Mouse (Mus musculus) CH12F3 (cell line): ENCODE results near the gene Gab2.

Experiments
- in situ Hi-C: fragments of 300-500 bp; cut with MboI; formaldehyde crosslinking; loops from 2 replicates; pipeline ENCODE4 v1.14.3; 2020; ENCODE audit warnings: low sequenced_read_pairs

The Gab2 gene

GRCm38 (mm10) chr7:97081242-97081958 lies at the start of gene Gab2:
Gab2 (plus strand) TSS chr7:97081586.
- in situ Hi-C loops: no loop called here

- in situ Hi-C loops: no loop called here
Measured at GRCm38 (mm10) chr7:97032412-97032811, 49.0 kb upstream of the Gab2 start.

GRCm38 (mm10) chr7:97039641-97040040 lies 41.7 kb upstream of the Gab2 start:
- in situ Hi-C loops: no loop called here

- in situ Hi-C loops: no loop called here
Measured at GRCm38 (mm10) chr7:97041868-97042449, 39.4 kb upstream of the Gab2 start.

GRCm38 (mm10) chr7:97042981-97043380 lies 38.4 kb upstream of the Gab2 start:
- in situ Hi-C loops: no loop called here

GRCm38 (mm10) chr7:97060966-97061365 lies 20.4 kb upstream of the Gab2 start:
- in situ Hi-C loops: no loop called here

- in situ Hi-C loops: no loop called here
Measured at GRCm38 (mm10) chr7:97071512-97071911, 9.9 kb upstream of the Gab2 start.

GRCm38 (mm10) chr7:97072061-97072460 lies 9.3 kb upstream of the Gab2 start:
- in situ Hi-C loops: no loop called here

GRCm38 (mm10) chr7:97074974-97075373 lies 6.4 kb upstream of the Gab2 start:
- in situ Hi-C loops: no loop called here

GRCm38 (mm10) chr7:97076977-97077376 lies 4.4 kb upstream of the Gab2 start:
- in situ Hi-C loops: no loop called here

GRCm38 (mm10) chr7:97078685-97079084 lies 2.7 kb upstream of the Gab2 start:
- in situ Hi-C loops: no loop called here

- in situ Hi-C loops: no loop called here
Measured at GRCm38 (mm10) chr7:97079145-97079544, 2.2 kb upstream of the Gab2 start.

GRCm38 (mm10) chr7:97079651-97080365 lies 1.6 kb upstream of the Gab2 start:
- in situ Hi-C loops: no loop called here

GRCm38 (mm10) chr7:97080621-97081241 lies 655 bp upstream of the Gab2 start:
- in situ Hi-C loops: no loop called here

GRCm38 (mm10) chr7:97081959-97082218 lies 503 bp downstream of the Gab2 start:
- in situ Hi-C loops: no loop called here

- in situ Hi-C loops: no loop called here
Measured at GRCm38 (mm10) chr7:97082219-97083101, 1.1 kb downstream of the Gab2 start.

- in situ Hi-C loops: no loop called here
Measured at GRCm38 (mm10) chr7:97083579-97083978, 2.2 kb downstream of the Gab2 start.

GRCm38 (mm10) chr7:97084181-97084580 lies 2.8 kb downstream of the Gab2 start:
- in situ Hi-C loops: no loop called here

GRCm38 (mm10) chr7:97085291-97085690 lies 3.9 kb downstream of the Gab2 start:
- in situ Hi-C loops: no loop called here

- in situ Hi-C loops: no loop called here
Measured at GRCm38 (mm10) chr7:97094241-97094640, 12.9 kb downstream of the Gab2 start.

- in situ Hi-C loops: no loop called here
Measured at GRCm38 (mm10) chr7:97108119-97108518, 26.7 kb downstream of the Gab2 start.
